Mouse (Mus musculus) lung, postnatal 4 days (tissue): ENCODE data around the gene Pde4c.

Experiments
- DNase-seq, 2 experiments: peaks; one replicate each; pipeline ENCODE4 v3.0.0; 2021

The Pde4c gene

DNA sequence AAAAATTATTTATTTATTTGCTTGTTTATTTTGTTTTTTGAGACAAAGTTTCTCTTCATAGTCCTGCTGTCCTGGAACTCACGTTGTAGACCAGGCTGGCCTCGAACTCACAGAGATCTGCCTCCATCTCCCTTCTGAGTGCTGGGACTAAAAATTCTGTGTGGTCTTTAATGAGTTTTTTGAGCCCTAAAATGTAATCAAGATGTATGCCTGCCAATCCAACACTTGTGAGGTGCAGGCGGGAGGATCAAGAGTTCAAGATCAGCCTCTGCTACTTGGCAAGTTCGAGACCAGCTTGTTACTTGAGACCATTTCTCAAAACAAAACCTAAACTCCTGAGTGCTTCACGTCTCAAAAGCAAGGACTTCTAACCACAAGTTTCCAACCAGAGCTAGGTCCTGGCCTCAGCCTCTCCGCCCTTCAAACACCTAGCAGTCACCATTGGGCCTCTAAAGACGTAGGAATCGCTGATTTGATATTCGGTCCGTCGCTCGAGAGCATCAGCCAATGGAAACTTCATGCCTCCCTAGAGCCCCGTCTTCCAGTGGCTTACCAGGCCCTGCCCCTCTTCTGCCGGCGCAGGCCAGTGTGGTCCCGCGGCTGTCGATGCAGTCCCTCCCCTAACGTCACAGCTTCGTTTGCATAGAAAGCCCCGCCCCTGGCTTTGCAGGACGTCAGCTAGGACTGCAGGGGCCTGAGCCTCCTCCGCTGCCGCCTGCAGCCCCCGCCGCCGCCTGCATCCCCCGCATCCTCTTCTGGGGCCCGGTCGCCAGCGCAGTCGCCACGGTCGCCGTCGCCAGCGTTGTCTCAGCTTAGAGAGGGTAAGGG lies 30.7 kb downstream of the Pde4c start, which contains the start of gene Rab3a:
Gene Rab3a (plus strand): TSS at position 637 of the 828 bp plus-strand sequence.
- peak; percentile 97 to 99 for DNase-seq

DNA sequence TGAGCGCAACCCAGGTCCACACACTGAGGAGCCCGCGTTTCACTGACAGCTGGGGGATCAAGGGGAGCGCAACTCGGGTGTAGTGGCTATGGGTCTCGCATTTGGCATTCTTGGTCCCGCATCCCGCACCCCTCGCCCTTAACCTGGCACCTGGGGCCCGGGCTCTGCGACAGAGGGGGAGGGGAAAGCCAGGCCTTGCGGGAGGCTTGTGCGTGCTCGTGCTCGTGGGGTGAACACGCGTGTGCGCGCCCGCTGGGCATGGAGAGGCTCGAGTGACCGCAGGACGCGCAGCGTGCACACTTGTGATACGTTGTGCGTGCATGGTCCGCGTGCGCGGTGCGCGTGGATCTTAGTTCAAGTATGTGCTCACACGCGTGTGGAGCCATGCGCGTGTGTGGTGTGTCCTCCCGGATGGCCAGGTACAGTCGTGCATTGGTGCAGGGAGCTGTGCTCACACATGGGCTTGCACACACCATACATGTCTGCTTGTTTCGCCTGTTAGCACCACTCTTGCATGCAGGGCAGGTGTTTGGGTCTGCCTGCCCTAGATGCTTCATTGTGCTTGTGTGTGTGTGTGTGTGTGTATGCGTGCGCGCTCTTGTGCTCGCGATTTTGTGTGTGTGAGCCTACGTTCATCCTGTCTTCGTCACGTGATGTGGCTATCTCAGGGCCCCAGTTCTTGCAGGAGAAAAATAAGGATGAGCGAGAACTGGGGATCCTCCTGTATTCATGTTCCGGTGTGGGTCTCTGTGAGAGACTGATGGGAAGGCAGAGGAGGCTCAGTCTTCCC lies 31.5 kb downstream of the Pde4c start:
- DNase-seq, result peak; percentile 76 to 80

DNA sequence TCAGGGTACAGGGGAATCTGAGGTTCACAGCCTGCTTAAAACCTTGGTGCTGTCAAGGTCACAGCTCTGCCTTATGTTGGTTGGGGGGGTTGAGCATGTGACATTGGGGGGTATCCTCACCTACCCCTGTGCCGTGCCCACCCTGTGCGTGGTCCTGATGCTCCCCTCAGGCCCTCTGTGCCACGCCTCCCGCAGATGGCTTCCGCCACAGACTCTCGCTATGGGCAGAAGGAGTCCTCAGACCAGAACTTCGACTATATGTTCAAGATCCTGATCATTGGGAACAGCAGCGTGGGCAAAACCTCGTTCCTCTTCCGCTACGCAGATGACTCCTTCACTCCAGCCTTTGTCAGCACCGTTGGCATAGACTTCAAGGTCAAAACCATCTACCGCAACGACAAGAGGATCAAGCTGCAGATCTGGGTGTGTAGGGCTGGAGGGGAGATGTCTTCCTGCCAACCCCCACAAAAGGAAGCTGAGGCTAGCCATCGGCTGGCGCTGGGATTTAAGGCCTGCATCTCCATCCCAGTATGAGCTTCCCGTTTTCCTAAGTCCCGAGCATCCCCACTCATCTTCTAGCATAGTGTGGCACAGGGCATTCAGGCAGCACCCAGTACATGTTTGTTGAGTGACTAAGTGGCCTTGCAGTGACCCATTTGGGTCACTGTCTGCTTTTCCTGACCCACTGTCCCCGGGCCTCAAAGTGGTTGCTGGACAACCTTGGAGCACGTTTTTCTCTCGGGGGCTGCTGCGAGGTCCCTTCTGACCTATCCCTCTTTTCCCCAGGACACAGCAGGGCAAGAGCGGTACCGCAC lies 32.3 kb downstream of the Pde4c start:
- peak in 1 of 2 experiments; percentile 26 for DNase-seq

DNA sequence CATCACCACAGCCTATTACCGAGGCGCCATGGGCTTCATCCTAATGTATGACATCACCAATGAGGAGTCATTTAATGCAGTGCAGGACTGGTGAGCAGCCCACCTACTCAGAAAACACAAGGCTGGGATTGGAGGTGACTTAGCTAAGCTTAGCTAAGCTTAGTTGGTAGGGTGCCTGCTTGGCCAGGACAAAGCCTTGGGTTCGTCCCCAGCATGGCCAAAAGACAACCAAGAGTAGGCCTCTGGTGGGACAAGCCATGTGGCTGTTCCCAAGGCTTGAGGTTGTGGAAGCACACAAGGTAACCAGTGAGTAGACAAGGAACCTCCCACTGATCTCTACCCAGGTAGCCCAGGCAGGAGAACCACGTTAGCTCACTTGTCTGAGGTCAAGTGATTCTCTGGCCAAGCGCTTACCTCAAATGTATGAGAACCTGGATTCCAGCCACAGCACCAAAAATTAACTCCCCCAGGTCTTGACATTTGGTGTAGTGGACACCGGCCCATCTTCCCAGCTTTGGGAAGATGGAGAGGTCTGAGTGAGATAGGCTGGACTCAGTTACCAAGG lies 33.0 kb downstream of the Pde4c start:
- DNase-seq, result peak in 1 of 2 experiments; percentile 20

DNA sequence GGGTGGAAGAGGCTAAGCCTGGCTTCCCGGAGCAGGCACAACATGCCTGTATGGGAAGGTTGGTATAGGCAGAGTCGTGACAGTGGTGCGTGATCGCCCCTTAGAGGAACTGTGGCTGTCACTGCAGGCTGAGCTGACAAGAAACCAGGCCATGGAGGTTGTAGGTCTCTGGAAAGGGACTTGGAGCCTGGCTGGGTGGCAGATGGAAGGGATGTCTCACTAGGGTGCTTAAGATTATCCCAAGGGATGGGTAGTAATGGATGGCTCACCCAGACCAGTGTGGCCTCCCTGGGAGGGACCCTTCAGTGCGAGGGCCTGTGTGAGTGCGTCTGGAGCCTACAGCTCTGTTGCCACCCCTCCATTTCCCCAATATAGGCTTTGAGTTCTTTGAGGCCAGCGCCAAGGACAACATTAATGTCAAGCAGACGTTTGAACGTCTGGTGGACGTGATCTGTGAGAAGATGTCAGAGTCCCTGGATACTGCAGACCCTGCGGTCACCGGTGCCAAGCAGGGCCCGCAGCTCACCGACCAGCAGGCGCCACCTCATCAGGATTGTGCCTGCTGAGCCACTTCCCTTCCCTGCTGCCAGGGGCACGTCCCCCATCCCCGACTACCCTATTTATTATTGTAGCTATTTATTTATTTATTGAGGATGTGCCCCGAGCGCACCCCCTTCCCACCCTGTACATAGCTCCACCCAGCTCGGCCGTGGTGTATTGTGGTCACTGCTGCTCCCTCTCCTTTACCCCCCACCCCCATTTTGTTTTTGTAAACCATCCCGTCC lies 34.2 kb downstream of the Pde4c start:
- peak; percentile 43 to 55 for DNase-seq

DNA sequence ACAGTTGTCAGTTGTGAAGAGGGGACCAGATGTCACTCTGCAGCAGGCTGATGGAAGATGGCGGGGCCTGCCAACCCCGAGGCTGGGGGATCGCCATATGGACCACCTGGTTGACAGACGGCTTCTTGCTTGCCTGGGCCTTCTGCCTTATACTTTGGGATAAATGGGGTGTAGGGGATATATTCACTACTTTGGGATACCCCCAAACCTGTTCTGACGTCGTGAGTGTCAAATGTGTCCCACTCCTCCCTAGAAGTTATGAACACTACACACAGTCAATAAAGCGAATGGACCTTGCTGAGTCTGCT lies 34.7 kb downstream of the Pde4c start:
- DNase-seq, result peak in 1 of 2 experiments; percentile 23

DNA sequence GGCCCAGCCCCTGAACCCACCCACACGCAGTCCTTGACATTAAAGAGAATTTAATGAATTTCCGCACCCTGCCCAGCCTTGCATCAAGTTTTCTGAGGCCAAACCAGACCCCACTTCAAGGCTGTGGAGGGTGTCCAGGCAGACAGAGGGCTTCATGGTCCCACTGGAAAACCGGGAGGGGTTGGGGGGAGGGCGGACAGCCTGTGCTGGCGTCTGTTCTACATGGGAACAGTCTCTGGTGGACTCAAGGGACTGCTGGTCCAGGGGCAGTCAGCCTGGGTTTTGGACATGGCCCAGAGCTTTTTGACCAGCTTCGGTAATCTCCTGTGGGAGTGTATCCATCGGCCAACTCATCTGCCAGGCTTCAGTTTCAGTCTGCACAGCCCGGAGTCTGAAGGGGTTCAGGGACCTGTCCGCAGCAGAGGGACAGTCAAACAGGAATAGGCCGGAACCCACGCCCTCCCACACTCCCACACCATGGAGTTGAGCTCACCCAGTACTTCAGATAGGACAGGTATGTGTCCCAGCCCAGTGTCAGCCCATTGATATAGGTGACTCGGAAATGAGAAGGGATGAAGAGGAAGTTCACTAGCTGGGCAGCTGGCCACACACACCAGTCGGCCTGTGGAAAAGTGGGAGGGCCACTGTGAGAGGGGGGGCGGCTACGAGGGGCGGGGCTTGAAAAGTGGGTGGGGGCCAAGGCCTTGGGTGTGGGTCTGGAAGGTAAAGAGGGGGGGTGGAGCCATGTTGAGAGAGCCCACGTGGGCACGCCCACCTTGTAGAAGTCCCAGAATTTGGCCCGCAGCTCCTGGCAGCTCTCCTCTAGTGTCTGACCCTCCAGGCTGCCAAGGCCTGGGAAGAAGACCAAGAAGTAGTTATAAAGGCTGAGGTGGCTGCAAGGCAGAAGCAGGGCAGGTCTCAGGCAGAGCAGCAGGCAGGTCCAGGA lies 35.4 kb downstream of the Pde4c start:
- peak; percentile 66 to 80 for DNase-seq

DNA sequence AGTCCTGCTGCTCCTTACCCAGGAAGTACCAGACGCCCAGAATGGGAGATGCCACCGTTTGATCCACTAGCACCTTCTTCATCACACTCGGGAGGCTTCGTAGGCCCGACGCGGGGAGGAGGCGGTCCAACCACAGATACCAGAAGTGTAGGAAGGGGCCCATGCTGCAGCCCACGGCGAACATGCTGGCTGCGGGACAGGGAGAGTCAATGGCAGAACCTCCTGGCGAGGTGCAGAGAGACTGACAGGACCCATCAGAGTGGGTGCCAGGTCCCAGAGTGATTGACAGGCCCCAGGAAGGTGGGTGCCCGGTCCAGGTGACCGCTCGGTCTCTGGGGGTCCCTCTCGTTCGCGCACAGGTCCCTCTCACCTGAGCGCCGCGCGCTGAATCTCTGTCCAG lies 36.8 kb downstream of the Pde4c start:
- no peak for DNase-seq

DNA sequence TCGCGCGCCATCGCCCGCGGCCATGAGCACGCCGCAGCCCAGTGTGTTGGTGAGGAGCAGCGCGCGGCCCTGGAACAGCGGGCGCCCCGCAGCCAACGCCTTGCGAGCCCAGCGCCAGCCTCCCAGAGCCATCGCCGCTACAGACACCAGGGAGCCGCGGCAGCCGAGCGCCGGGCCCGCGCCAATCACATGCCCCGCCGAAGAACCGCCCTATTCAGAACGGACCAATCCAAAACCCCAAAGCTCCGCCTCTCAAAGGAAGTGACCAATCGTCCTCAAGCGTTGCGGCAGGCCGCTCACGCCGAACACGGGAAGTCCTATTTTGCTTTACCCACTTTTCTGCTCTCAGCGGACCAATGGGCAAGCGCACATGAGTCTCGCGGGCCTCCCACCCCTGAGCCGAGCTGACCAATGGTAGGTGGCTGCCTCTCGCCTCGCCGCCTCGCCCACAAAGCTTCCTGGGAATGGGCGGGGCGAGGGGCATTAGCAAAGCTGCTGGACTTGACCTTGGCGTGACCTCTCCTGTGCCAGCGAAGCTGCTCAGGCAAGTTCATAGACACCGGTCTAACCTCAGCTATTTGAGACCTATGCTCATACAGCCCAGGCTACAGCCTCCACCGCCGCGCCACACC lies 37.4 kb downstream of the Pde4c start, which contains the start of gene Mpv17l2:
Gene Mpv17l2 (minus strand): TSS at position 172 of the 632 bp plus-strand sequence.
- peak; percentile 97 to 98 for DNase-seq

DNA sequence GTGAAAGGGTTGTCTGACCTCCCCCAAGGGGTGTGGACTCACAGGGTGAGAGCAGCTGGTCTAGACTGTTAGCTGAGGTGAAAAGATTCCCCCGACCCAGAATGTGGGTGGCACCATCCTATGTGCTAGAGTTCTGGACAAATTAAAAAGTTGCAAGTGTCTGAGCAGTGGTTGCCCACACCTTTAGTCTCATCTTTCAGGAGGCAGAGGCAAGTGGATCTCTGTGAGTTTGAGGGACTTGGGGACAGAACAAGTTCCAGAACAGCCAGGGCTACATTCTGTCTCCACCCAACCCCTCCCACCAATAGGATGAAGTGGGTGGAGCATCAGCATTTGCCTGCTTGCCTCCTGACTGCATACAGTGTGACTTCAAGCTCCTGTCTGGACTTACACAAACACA lies 38.6 kb downstream of the Pde4c start:
- DNase-seq, result no peak

DNA sequence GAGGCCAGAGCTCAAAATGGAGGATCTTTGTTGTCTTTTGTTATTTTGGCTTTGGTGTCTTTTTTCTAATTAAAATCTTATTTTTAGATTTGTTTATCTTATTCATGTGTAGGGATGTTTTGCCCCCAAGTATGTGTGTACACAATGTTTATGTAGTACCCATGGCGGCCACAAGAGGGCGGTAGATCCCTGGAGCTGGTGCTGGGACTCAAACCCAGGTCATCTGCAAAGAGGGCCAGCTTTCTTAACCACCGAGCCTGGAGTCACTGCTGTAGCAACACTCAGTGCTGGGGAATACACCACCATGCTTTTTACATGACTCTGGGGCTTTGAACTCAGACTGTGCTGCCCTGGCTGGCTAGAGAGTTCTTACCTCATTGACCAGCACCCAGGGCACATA lies 39.8 kb downstream of the Pde4c start:
- DNase-seq, result peak in 1 of 2 experiments; percentile 72

DNA sequence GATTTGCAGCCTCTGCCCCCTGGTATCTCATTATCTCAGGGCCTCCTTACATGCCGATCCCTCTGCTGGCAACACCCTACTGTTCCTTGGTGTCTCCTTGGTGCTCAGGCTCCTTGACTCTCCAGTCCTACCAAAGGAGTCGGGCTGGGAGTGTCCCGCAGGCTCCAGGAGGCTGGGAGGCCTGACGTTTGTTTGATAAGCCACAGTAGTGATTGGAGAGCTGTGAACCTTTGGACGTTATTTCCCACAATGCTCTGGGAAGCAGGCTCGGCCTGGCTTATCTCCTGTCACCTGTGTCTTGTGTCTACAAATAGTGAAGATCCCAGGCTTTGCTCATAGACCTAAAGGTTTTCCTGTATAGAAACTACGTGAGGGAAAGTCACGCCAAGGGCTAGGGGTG lies 40.5 kb downstream of the Pde4c start:
- DNase-seq, result no peak

DNA sequence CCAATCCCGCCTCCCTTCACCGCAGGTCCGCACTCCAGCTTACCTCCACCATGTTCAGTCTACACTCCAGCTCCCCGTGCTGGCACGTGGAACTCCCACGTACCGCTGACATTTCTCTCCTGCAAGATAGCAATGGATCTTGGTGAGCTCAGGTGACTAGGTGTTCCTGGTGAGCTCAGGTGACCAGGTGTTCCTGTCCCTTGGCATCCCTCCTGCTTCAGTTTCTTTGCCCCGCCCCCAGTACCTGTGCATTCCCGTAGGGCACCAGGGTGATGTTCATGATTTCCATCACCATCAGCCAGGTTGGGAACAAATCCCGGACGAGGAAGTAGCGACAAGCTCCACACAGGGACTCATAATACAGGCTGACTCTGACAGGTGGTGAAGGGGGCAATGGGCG lies 41.2 kb downstream of the Pde4c start:
- DNase-seq, result no peak

DNA sequence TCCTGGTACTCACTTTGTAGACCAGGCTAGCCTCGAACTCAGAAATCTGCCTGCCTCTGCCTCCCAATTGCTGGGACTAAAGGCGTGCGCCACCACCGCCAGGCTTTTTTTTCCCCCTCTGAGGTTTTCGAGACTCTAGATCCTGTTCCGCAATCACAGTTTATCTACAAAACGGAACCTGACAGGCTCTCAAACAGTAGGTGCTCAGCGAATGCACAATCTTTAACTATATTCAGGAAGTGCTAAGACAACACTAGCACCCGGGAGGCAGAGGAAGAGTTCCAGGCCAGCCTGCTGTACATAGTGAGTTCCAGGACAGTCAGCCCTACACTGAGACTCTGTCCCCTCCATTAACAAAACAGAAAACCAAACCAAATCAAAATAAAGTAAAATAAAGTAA lies 41.8 kb downstream of the Pde4c start:
- no peak for DNase-seq

DNA sequence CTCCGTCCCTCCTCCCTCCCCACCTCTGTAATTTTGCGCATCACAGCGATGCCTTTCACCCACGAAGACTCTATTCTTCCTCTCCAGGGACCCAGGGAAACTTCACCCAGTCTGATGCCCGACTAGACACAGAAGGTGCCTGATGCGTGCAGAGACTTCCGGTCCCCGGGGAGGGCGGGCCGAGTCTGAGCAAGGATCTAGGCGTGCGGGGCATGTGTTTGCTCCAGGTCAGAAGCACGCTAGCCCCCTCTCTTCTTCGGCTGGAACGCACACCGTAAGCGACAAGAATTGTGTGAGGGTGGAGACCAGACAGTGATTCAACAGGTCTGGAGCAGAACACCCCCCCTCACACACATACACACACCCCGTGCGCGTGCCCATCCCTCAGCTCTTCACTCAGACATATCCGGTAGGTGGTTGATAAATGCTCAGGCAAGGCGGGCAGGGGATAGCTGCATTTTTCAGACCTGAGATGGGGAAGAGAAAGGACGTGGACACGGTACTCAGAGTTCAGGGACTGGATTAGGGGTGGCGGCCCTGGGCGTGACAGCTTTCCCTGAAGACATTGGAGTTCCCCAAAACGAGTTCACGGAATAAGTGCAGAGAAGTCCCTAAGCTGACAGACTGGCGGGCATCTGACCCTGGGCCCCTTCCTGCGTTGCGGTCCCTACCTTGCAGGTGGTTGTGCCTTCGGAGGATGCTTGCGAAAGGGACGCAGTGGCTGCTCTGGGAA lies 42.5 kb downstream of the Pde4c start:
- peak; percentile 68 to 69 for DNase-seq

DNA sequence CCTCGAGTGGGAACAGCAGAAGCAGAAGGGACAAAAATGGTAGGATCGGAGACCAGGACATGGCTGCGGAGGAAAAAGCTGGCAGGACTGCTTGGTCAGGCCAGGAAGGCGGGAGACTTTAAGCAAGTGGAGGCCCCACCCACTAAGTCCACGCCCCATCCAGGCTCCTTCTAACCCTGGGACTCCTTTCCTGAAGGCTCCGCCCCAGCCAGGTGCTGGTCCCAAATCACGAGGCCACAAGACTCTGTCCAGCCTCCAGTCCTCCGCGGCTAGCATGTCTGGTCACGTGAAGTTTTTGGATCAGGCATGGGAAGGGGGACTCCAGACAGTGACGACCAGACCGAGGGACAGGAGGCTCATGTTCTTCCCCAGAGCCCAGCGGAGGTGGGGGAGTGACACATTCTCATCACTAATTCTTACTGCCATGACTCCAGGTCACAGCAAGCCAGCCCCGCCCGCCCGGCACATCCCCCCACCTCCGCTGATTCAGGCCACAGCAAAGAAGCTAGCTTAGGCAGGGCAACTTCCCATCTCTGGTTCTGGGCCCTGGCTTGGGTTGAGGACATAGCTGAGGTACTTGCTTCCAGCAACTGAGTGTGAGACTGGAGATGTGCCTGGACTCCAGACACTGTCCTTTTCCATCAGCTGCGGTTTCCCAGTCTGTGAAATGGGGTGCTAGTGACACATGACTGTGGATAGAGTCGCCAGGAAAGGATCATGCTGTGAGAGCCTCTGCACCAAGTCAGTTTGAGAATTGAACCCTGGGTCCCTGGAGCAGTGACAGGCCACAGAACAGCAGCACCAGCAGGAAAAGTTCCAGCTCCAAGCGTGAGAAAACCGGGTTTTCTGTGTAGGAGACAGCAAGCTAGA lies 43.3 kb downstream of the Pde4c start:
- peak; percentile 86 to 90 for DNase-seq

DNA sequence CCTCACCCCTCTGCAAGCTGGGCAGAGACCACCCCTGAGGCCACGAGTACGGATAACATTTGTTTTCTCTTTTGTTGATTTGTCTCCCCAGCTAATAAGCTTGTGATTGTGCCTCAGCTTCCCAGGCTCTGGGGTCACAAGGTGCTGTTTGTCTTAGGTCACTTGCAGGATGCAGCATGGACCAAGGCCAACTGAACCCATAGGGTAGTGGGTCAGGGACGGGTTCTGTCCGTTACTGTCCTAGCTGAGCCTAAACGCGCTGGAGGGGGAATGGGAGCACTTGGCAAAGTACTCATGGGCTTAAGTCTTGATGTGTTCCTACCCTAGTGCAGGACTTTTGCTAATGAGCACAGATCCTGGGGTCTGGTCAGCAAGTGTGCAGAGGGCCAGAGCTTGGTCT lies 44.0 kb downstream of the Pde4c start:
- DNase-seq, result no peak

DNA sequence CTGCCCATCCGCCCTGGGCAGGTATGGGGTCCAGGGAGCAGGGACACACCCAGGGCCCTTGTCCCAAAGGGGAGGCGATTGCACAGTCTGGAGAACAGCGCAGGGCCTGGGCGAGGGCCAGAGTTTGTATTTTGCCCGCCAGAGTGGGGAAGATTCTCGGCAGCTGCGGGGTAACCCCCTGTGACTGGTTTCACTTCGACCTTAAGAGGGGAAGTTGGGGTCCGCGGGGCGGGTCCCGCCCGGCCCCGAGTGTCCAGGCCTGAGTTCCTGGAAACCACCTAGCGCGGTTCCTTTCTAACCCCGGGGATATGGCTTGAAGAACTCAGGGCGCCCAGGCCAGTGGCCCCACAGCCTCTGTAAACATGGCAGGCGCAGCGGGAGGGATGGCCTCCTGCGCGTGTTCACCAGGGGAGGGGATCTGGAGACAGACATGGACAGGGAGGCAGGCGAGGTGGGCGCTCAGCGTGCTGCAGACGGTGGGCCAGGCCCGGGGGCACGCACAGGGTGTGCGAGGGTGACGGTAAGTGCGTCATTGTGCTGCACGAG lies 44.8 kb downstream of the Pde4c start:
- DNase-seq, result peak; percentile 60 to 72
